Mouse (Mus musculus) testis, postnatal 10 days (tissue): Measurements from ENCODE around the gene Ttc29.
A peak's percentile ranks its signal among the peaks of the same experiment; 100 is the strongest.

Experiments
- DNase-seq: peaks from one replicate; pipeline ENCODE4 v3.0.0; 2021; ENCODE audit warnings: low spot score

Ttc29 gene

GRCm38 (mm10) chr8:78423937-78424336 lies 210.8 kb downstream of the Ttc29 start:
- no peak for DNase-seq

GRCm38 (mm10) chr8:78426455-78426854 lies 213.4 kb downstream of the Ttc29 start:
- DNase-seq = no peak

GRCm38 (mm10) chr8:78426875-78427768 lies 214.0 kb downstream of the Ttc29 start:
- no peak for DNase-seq

GRCm38 (mm10) chr8:78427769-78428130 lies 214.7 kb downstream of the Ttc29 start:
- DNase-seq = no peak

- DNase-seq = no peak
Measured at GRCm38 (mm10) chr8:78428148-78428547, 215.1 kb downstream of the Ttc29 start.

GRCm38 (mm10) chr8:78431356-78431755 lies 218.3 kb downstream of the Ttc29 start:
- peak; percentile 79 for DNase-seq

- no peak for DNase-seq
Measured at GRCm38 (mm10) chr8:78432451-78432850, 219.4 kb downstream of the Ttc29 start.

GRCm38 (mm10) chr8:78433318-78433717 lies 220.2 kb downstream of the Ttc29 start:
- no peak for DNase-seq

- no peak for DNase-seq
Measured at GRCm38 (mm10) chr8:78434340-78434739, 221.2 kb downstream of the Ttc29 start.

GRCm38 (mm10) chr8:78434823-78435623 lies 221.9 kb downstream of the Ttc29 start:
- DNase-seq = no peak

- DNase-seq = no peak
Measured at GRCm38 (mm10) chr8:78435624-78435960, 222.5 kb downstream of the Ttc29 start.

- peak; percentile 46 for DNase-seq
Measured at GRCm38 (mm10) chr8:78436071-78436651, 223.1 kb downstream of the Ttc29 start, which contains the start of gene Pou4f2. Gene Pou4f2 (minus strand): TSS chr8:78436645.

- no peak for DNase-seq
Measured at GRCm38 (mm10) chr8:78436661-78437060, 223.6 kb downstream of the Ttc29 start.

GRCm38 (mm10) chr8:78437140-78438045 lies 224.3 kb downstream of the Ttc29 start:
- no peak for DNase-seq

GRCm38 (mm10) chr8:78438121-78438520 lies 225.0 kb downstream of the Ttc29 start:
- peak; percentile 76 for DNase-seq

GRCm38 (mm10) chr8:78442781-78443180 lies 229.7 kb downstream of the Ttc29 start:
- DNase-seq = no peak
